Mouse (Mus musculus) cortical plate, adult 2 months (tissue): ENCODE results near the gene Olfr667.

ENCODE experiments used
- CTCF ChIP-seq: fragments of 200-500 bp; IDR thresholded peaks from 2 replicates; pipeline ENCODE4 v1.5.1; 2011; ENCODE audit warnings: mild to moderate bottlenecking, control low read depth, low read length; ENCODE audit not compliant: insufficient read depth; ENCODE audit errors: extremely low read depth
- POLR2A ChIP-seq: fragments of 200-500 bp; IDR thresholded peaks from 2 replicates; pipeline ENCODE4 v1.6.1; 2011; ENCODE audit warnings: mild to moderate bottlenecking, low read length, control low read depth; ENCODE audit not compliant: insufficient read depth; ENCODE audit errors: extremely low read depth

GRCm38 (mm10) chr7:104927957-104928356, 6.7 kb upstream of the Olfr667 start, which contains the start of gene Olfr668:
- TF ChIP-seq CTCF (no peak), POLR2A (no peak)
